Mouse (Mus musculus): ENCODE results near the gene Ddx11.

DNA sequence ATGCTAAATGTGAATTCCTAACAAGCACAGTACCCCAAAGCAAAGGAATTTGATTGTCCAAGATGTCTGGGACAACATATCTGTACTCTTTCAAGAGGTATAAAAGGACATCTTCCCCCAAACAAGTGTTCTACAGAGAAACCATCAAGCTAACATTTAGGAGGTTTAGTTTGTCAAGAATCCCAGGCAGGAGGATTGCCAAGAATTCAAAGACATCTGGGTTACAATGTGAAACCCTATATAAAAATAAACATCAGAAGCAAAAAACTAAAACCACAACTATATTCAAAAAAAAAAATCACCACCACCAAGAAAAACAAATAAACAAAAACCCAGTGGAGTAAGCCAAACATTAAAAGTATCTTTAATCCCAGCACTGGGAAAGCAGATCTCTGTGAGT lies 33.1 kb upstream of the Ddx11 start:
- TF ChIP-seq CTCF (IDR thresholded peaks at IDR 0.05; ENCODE audit: low read depth, low read length) (no peak), POLR2A (IDR thresholded peaks at IDR 0.05; ENCODE audit: borderline replicate concordance, low read depth, low read length) (no peak)

Data from bone marrow macrophage, adult 2 months (primary cell).